Mouse (Mus musculus) ES-Bruce4 (cell line): ENCODE measurements around the gene Shc2. TPM values are rescaled to one million over a fixed set of nuclear protein-coding genes. Genes with fewer than 3 reads are reported as not detected.

Source experiments
- H3K27ac ChIP-seq: 2 replicates; pipeline ENCODE4 v1.5.1; 2012; ENCODE audit warnings: low read length, inconsistent platforms; ENCODE audit not compliant: insufficient read depth
- H3K27me3 ChIP-seq: 2 replicates; pipeline ENCODE4 v1.6.1; 2012; ENCODE audit warnings: mild to moderate bottlenecking, low read length, inconsistent platforms; ENCODE audit not compliant: control insufficient read depth, poor library complexity, insufficient read depth, severe bottlenecking
- H3K36me3 ChIP-seq: 2 replicates; pipeline ENCODE4 v1.6.1; 2012; ENCODE audit warnings: inconsistent platforms, mild to moderate bottlenecking, low read length, moderate library complexity; ENCODE audit not compliant: control insufficient read depth, poor library complexity, insufficient read depth, severe bottlenecking
- H3K4me1 ChIP-seq: one replicate; pipeline ENCODE4 v1.8.1; 2011; ENCODE audit warnings: low read length; ENCODE audit not compliant: control insufficient read depth, insufficient read depth
- H3K4me3 ChIP-seq: 2 replicates; pipeline ENCODE4 v1.5.1; 2011; ENCODE audit warnings: low read depth, mild to moderate bottlenecking, low read length
- H3K9ac ChIP-seq: 2 replicates; pipeline ENCODE4 v1.6.1; 2012; ENCODE audit warnings: low read depth, mild to moderate bottlenecking, inconsistent platforms; ENCODE audit not compliant: poor library complexity, severe bottlenecking
- H3K9me3 ChIP-seq: replicated peaks from 2 replicates; pipeline ENCODE4 v1.6.1; 2012; ENCODE audit warnings: mild to moderate bottlenecking, low read length, inconsistent platforms; ENCODE audit not compliant: control insufficient read depth, poor library complexity, insufficient read depth, severe bottlenecking
- CTCF ChIP-seq: IDR thresholded peaks from one replicate; pipeline ENCODE4 v1.8.1; 2011; ENCODE audit warnings: low read depth, low read length
- EP300 ChIP-seq: IDR thresholded peaks from 2 replicates; pipeline ENCODE4 v1.6.1; 2011; ENCODE audit warnings: low read depth, low read length; ENCODE audit not compliant: insufficient read depth
- POLR2A ChIP-seq: IDR thresholded peaks from one replicate; pipeline ENCODE4 v1.8.1; 2011; ENCODE audit warnings: low read length; ENCODE audit not compliant: insufficient read depth
- polyA plus RNA-seq: library from polyadenylated mRNA; stranded (reverse); fragments of >200 nt; gene quantifications from 2 replicates; pipeline ENCODE4 v1.2.4, GENCODE M21; 2011; ENCODE audit warnings: low read depth; ENCODE audit not compliant: missing spikeins, insufficient read depth, insufficient read length

Gene Shc2
- polyA plus RNA-seq, 1 experiment, result 4.6 TPM

DNA sequence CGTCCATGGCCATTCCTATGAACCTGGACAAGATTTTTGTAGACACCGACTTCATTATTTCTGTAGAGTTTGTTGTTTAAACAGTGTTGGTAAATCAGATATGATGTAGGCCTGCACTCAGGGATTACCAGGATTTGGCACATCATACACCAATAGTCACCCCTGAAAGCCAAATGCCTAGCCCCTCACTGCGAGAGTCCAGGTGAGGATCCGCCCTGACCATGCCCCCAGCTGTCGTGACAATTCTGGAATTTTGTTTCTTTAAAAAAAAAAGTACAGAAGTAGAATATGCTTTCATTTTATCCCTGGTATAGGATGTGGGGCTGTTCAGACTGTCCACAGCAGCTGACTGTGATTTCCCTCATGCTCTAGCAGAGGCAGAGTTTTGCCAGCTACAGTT lies 67.8 kb downstream of the Shc2 start:
- TF ChIP-seq CTCF (no peak), EP300 (no peak), POLR2A (no peak)
- Histone ChIP-seq H3K9me3 (no peaks in the 10 kb centered on the region), H3K9ac (no peak overlapping the region), H3K27ac (no peak overlapping the region), H3K27me3 (no peaks in the 10 kb centered on the region), H3K4me1 (no peaks in the 10 kb centered on the region), H3K4me3 (no peak overlapping the region), H3K36me3 (no peaks in the 10 kb centered on the region)

Other genes starting within 250 kb of the Shc2 start
- gene Vmn2r83, start 169.2 kb downstream of the Shc2 start, polyA plus RNA-seq, result not detected in 2 replicates
- 16.6 and 16.7 TPM in 2 replicates for gene Plpp2, start 104.1 kb downstream of the Shc2 start, polyA plus RNA-seq
- 40.1 and 55.7 TPM in 2 replicates for gene Mier2, start 82.7 kb downstream of the Shc2 start, polyA plus RNA-seq
- gene Theg, start 50.6 kb downstream of the Shc2 start, polyA plus RNA-seq, result not detected in 2 replicates
- 0.58 and 0.88 TPM in 2 replicates for gene C2cd4c, start 23.9 kb downstream of the Shc2 start, polyA plus RNA-seq
- gene Odf3l2, start 7.8 kb upstream of the Shc2 start, polyA plus RNA-seq, result not detected in 2 replicates
- 1.9 and 2.6 TPM in 2 replicates for gene Madcam1, start 26.6 kb upstream of the Shc2 start, polyA plus RNA-seq
- gene Tpgs1, start 31.5 kb upstream of the Shc2 start, polyA plus RNA-seq, result 11.3 and 14.5 TPM in 2 replicates
- gene Cdc34, start 44.3 kb upstream of the Shc2 start, polyA plus RNA-seq, result 299 and 319 TPM in 2 replicates
- 2.8 and 3.6 TPM in 2 replicates for gene Gzmm, start 51.1 kb upstream of the Shc2 start, polyA plus RNA-seq
- gene Bsg, start 66.6 kb upstream of the Shc2 start, polyA plus RNA-seq, result 445 and 449 TPM in 2 replicates
- gene Hcn2, start 78.7 kb upstream of the Shc2 start, polyA plus RNA-seq, result 7.3 and 8.4 TPM in 2 replicates
- gene Polrmt, start 108.7 kb upstream of the Shc2 start, polyA plus RNA-seq, result 21.9 and 23.0 TPM in 2 replicates
- gene Fgf22, start 117.2 kb upstream of the Shc2 start, polyA plus RNA-seq, result 1.0 and 1.2 TPM in 2 replicates
- 49.6 and 61.5 TPM in 2 replicates for gene Rnf126, start 129.0 kb upstream of the Shc2 start, polyA plus RNA-seq
- gene Fstl3, start 139.4 kb upstream of the Shc2 start, polyA plus RNA-seq, result 7.7 TPM in 2 replicates
- not detected in 2 replicates for gene Prss57, start 153.0 kb upstream of the Shc2 start, polyA plus RNA-seq
- 53.3 and 53.7 TPM in 2 replicates for gene Palm, start 155.7 kb upstream of the Shc2 start, polyA plus RNA-seq
- 4.0 and 6.4 TPM in 2 replicates for gene Misp, start 183.1 kb upstream of the Shc2 start, polyA plus RNA-seq
- 628 and 695 TPM in 2 replicates for gene Ptbp1, start 216.5 kb upstream of the Shc2 start, polyA plus RNA-seq
- 8.7 and 13.1 TPM in 2 replicates for gene Prtn3, start 236.6 kb upstream of the Shc2 start, polyA plus RNA-seq
- 6.4 and 8.3 TPM in 2 replicates for gene Plppr3, start 236.7 kb upstream of the Shc2 start, polyA plus RNA-seq
- gene Elane, start 248.3 kb upstream of the Shc2 start, polyA plus RNA-seq, result not detected in 2 replicates